Mouse (Mus musculus) embryo, embryonic 10 days (tissue): ENCODE results near the gene 6430571L13Rik.

ENCODE experiments used
- DNase-seq: peaks from one replicate; pipeline ENCODE4 v3.0.0-alpha.2; 2015; ENCODE audit warnings: low spot score

Gene 6430571L13Rik

DNA sequence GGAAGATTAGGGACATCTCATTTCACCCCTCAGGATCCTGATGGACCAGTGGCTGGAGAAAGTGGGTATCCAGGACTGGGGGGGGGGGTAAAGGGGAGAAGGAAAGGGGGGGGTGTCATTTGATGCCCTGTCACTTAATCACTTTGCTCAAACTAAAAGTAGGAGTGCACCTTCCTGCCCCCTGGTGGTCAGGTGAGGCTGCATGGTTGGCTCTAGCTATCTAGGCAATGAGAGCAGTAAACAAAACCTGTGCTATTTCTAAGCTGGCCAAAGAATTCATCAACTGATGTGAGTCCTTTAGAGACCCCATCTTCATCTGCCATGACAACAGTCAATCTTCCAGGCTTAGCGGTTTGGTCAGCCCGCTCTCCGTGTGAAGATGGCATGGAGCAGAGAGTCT is 46.3 kb downstream of the 6430571L13Rik start:
- DNase-seq: peak; percentile 35

DNA sequence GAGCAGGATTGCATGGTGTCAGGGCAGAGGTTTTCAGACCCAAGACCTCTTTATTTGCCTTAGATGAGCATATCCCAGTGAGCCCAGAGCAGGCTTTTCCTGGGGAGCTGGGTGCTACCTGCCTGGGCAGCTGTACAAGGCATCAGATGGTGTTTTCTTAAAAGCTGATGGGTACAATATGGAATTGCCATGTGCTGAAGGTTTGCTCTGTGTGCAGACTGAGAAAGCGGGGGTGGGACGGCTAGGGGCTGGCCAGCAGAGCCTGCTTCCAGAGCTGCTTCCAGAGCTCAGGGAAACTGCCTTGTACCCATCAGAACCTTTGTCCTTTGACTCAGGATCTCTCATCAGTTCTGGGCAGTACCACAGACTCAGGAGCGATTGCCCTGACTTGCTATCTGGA is 47.3 kb downstream of the 6430571L13Rik start:
- no peak for DNase-seq

GRCm38 (mm10) chr9:107388263-107388662 is 47.9 kb downstream of the 6430571L13Rik start:
- DNase-seq: no peak

DNA sequence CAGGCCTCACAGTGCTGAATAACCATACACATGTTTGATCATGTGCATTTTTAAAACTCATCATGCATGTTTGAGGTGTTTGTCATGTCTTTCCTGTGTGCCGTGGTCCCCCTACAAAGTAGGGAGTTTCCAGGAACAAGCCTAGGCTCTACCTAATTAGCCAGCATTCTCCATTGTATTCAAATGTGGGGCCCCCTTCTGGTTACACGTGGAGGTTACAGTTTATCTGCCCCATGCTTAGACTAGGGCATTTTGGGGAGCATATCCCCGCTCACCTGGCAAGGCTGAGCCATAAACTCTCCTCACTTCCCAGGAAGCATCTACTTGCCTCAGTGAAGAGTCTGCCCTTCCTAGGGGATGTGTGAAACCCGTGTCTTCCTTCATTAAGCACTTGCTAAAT is 56.0 kb downstream of the 6430571L13Rik start:
- DNase-seq: no peak

- DNase-seq: no peak
Measured at GRCm38 (mm10) chr9:107398968-107399367, 58.6 kb downstream of the 6430571L13Rik start.

- DNase-seq: peak; percentile 68
Measured at GRCm38 (mm10) chr9:107399491-107399971, 59.1 kb downstream of the 6430571L13Rik start, which contains the start of gene Cacna2d2. Gene Cacna2d2 (plus strand): TSS chr9:107399612.

- DNase-seq: peak; percentile 29
Measured at GRCm38 (mm10) chr9:107400060-107400511, 59.7 kb downstream of the 6430571L13Rik start.

GRCm38 (mm10) chr9:107400666-107401285 is 60.4 kb downstream of the 6430571L13Rik start:
- no peak for DNase-seq
